Mouse (Mus musculus) macrophage (primary cell): Measurements from ENCODE around the gene Il17ra. TPM values are rescaled to one million over a fixed set of nuclear protein-coding genes. Genes with fewer than 3 reads are reported as not detected.
A peak's percentile ranks its signal among the peaks of the same experiment; 100 is the strongest.

ENCODE experiments used
- H3K27ac ChIP-seq: fragments of 350-480 bp; formaldehyde crosslinking; 2 replicates; pipeline ENCODE4 v1.9.0; 2021
- H3K36me3 ChIP-seq: fragments of 350-480 bp; formaldehyde crosslinking; 2 replicates; pipeline ENCODE4 v1.9.0; 2021; ENCODE audit errors: inconsistent target
- H3K4me3 ChIP-seq: fragments of 350-480 bp; formaldehyde crosslinking; 2 replicates; pipeline ENCODE4 v1.9.0; 2021; ENCODE audit errors: inconsistent target
- H3K79me2 ChIP-seq: fragments of 350-480 bp; formaldehyde crosslinking; 2 replicates; pipeline ENCODE4 v1.9.0; 2021; ENCODE audit errors: inconsistent target
- WGBS: methylation state at CpG from one replicate; pipeline ENCODE4 v1.1.7; 2026; ENCODE audit warnings: inconsistent platforms; ENCODE audit not compliant: missing documents; 5-methylcytosine and 5-hydroxymethylcytosine counted together
- polyA plus RNA-seq: library from polyadenylated mRNA; stranded (reverse); fragments of 250-400 nt; gene quantifications from 3 replicates; pipeline ENCODE4 v1.2.4, GENCODE M21; 2018; ENCODE audit warnings: inconsistent platforms

Il17ra gene
- polyA plus RNA-seq, 1 experiment from 2014 or later = 11.0 TPM

DNA sequence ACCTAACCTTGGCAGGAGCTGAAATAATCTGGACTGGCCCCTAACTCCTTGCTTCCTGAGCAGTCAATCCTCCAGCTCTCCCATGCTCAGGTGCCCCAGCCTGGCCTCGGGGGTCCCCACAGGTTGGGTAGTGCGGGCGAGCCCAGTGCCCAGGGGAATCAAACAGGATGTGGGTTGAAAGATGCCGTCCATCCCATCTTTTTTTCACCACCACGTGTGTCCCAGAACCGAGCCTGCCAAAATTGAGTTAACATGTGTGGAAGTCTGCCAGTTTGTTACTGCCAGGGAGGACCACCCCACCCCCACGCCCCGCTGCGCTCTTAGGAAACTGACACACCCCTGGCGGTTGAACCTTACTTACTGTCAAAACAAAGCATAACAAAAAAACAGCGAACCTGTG lies 837 bp downstream of the Il17ra start:
- WGBS = 0% methylated on average over 8 of the region's 11 CpGs
- Histone ChIP-seq H3K79me2 (peaks cover 44% of the 10 kb centered on the region), H3K36me3 (no peaks in the 10 kb centered on the region), H3K4me3 (peak overlapping the region; percentile 57), H3K27ac (peak overlapping the region; percentile 22; the same call in 1 of the 2 replicates)

DNA sequence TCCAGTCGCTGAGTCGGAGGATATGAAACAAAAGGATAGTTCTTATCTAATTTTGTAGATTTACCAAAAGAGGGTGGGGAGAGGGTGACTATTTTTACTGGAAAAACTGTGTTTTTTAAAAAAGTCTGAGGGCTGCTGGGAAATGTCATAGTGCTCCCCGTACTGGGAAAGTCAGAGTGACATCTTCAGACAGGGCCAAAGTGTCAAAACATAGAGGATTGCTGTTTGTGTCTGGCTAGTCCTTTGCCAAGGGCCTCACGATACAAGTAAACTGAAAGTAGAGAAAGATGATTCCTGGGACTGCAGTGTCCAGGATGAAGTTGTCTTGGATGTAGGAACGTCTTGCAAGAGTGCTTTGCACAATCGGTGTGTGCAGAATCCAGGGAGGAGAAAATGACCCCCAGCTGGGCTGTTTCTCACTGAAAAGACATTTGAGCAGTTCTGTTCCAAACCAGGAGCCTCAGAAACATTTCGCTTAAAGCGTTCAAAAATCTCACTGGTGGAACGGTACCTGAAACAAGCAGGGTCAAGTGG lies 1.4 kb downstream of the Il17ra start:
- Histone ChIP-seq H3K27ac (0 out of 2 replicates have a peak overlapping the region, but pooled peaks have one; percentile 22), H3K79me2 (peaks cover 50% of the 10 kb centered on the region), H3K36me3 (no peaks in the 10 kb centered on the region), H3K4me3 (peak overlapping the region; percentile 57)
- 21% methylated on average over 9 of the region's 9 CpGs for WGBS

- Histone ChIP-seq H3K79me2 (peaks cover 55% of the 10 kb centered on the region), H3K36me3 (no peaks in the 10 kb centered on the region), H3K4me3 (no peak overlapping the region), H3K27ac (no peak overlapping the region)
- WGBS = 44% methylated on average over 4 of the region's 4 CpGs
Measured at GRCm38 (mm10) chr6:120465393-120465792, 2.3 kb downstream of the Il17ra start.

DNA sequence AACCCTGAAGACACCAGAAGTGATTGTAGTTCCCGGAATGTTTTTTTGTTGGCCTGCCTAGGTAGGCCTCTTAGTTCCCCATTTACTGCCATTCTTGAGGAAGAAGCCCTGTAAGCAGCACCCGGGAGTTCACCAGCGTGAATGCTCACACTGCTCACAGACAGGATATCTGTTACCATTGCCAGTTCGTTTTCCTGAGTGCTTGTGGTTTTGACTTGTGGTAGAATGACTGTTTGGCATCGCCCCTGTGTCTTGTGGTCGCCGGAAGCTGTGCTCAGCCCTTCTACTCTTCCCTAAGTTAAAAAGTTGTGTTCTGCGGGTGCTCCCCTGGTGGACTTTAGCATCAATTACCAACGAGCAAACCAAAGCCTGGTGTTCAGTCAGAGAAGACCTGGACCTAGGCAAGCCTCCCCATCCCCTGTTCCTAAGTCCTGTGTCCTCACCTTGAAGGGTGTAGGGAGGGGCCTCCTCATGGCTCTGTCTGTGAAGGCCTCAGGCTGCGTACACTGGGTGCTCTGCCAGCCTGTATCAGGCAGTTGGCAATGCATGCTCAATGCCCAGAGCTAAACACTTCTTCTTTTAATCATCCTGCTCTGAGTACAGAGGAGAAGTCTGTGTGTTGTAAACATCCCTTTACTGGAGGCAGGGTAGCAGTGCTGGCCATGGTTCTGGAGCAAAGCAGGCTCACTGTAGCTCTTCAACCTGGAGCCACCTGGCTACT lies 3.7 kb downstream of the Il17ra start:
- peaks cover 64% of the 10 kb centered on the region for H3K79me2 ChIP-seq
- WGBS = 3% methylated on average over 10 of the region's 10 CpGs
- H3K4me3 ChIP-seq = no peak overlapping the region
- peak overlapping the region; percentile 65 for H3K27ac ChIP-seq
- H3K36me3 ChIP-seq = no peaks in the 10 kb centered on the region

- Histone ChIP-seq H3K36me3 (no peaks in the 10 kb centered on the region), H3K79me2 (peaks cover 76% of the 10 kb centered on the region), H3K27ac (no peak overlapping the region), H3K4me3 (no peak overlapping the region)
- WGBS = 64% methylated on average over 2 of the region's 4 CpGs
Measured at GRCm38 (mm10) chr6:120468259-120468658, 5.2 kb downstream of the Il17ra start.

DNA sequence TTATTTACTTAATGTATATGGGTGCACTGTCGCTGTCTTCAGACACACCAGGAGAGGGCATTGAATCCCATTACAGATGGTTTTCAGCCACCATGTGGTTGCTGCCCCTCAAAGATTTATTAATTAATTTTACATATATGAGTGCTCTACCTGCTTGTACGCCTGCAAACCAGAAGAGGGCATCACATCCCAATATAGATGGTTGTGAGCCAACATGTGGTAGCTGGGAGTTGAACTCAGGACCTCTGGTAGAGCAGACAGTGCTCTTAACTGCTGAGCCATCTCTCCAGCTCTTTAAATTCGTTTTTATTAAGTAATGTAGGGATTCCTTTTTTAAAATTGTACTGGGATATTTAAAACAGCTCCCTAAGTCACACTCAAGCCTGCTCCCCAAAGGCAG lies 6.2 kb downstream of the Il17ra start:
- 66% methylated on average over 3 of the region's 3 CpGs for WGBS
- H3K36me3 ChIP-seq = no peaks in the 10 kb centered on the region
- H3K79me2 ChIP-seq = peaks cover 73% of the 10 kb centered on the region
- H3K27ac ChIP-seq = no peak overlapping the region
- no peak overlapping the region for H3K4me3 ChIP-seq

- Histone ChIP-seq H3K4me3 (no peak overlapping the region), H3K27ac (peak overlapping the region; percentile 65), H3K36me3 (no peaks in the 10 kb centered on the region), H3K79me2 (peaks cover 73% of the 10 kb centered on the region)
Measured at GRCm38 (mm10) chr6:120469770-120470169, 6.7 kb downstream of the Il17ra start.

GRCm38 (mm10) chr6:120470666-120471065 lies 7.6 kb downstream of the Il17ra start:
- peak overlapping the region; percentile 65 for H3K27ac ChIP-seq
- peaks cover 5% of the 10 kb centered on the region; the same call in 1 of the 2 replicates for H3K36me3 ChIP-seq
- H3K79me2 ChIP-seq = peaks cover 71% of the 10 kb centered on the region
- 0% methylated on average over 1 of the region's 1 CpGs for WGBS
- no peak overlapping the region for H3K4me3 ChIP-seq

DNA sequence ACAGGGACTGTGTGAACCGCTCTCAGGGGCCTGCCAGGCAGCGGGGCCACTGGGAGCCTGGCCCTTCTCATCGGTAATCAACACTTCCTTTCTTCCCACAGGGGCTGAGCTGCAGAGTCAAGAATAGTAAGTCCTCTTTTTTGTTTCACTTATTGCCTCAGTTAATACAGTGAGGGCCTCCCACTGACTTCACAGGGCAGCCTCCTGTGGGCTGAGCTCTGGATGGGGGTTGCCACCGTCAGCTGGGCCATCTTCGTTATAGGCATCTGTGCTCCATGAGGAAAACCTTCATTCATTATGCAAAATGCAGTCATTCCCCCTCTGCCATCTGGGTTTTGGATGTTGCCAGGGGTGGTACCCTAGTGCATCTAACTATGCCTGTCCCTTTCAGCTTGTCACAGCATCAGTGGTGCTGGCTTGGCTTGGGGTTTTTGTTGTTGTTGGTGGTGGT lies 9.0 kb downstream of the Il17ra start:
- 7% methylated on average over 5 of the region's 5 CpGs for WGBS
- peaks cover 66% of the 10 kb centered on the region for H3K79me2 ChIP-seq
- H3K4me3 ChIP-seq = no peak overlapping the region
- peaks cover 17% of the 10 kb centered on the region for H3K36me3 ChIP-seq
- peak overlapping the region; percentile 65 for H3K27ac ChIP-seq

- 49% methylated on average over 8 of the region's 8 CpGs for WGBS
- H3K27ac ChIP-seq = peak overlapping the region; percentile 65
Measured at GRCm38 (mm10) chr6:120472455-120473140, 9.6 kb downstream of the Il17ra start.

DNA sequence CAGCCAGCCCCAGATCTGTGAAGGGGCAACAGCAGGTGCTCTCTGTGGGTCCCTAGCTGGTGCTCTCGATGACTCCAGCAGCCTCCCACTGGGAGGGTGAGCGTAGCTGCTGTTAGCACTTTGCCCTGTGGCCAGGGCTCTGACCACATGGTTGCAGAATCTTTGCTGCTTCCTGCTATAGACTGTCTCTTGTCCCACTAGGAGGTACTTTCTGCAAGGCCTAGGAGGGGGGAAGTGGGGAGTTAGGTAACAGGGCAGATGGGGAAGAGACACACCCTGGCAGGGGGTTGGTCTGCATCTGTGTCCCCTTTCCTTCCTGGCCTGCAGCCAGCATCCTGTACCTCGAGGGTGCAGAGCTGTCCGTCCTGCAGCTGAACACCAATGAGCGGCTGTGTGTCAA lies 10.4 kb downstream of the Il17ra start:
- Histone ChIP-seq H3K27ac (peak overlapping the region; percentile 65), H3K4me3 (no peak overlapping the region), H3K79me2 (peaks cover 53% of the 10 kb centered on the region), H3K36me3 (peaks cover 30% of the 10 kb centered on the region)
- WGBS = 9% methylated on average over 5 of the region's 5 CpGs

More at GRCm38 (mm10) chr6:120472455-120473140, 9.6 kb downstream of the Il17ra start:
- peaks cover 23% of the 10 kb centered on the region for H3K36me3 ChIP-seq
- H3K4me3 ChIP-seq = no peak overlapping the region
- peaks cover 61% of the 10 kb centered on the region for H3K79me2 ChIP-seq

GRCm38 (mm10) chr6:120475288-120475687 lies 12.2 kb downstream of the Il17ra start:
- Histone ChIP-seq H3K36me3 (peaks cover 30% of the 10 kb centered on the region), H3K79me2 (peaks cover 37% of the 10 kb centered on the region; the same call in 1 of the 2 replicates)
- WGBS = 99% methylated on average over 8 of the region's 8 CpGs

DNA sequence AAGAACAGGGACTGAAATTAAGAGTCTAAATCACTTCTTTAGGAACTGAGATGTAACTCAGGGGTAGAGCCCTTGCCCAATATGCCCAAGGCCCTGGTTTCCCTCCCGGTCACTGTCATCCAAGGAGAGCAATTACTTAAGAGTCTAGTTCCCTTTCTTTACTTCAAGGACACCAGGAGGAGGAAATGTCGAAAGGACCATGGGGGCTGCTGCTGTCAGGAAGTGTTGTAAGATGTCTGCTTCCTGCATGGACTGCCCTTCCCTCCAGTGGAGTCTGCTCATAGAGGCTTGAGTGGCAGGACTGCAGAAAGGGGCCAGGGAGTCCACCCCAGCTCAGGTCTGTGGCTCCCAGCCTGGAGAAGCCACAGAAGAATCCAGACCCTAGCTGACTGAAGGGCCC lies 16.3 kb downstream of the Il17ra start:
- peaks cover 20% of the 10 kb centered on the region; the same call in 1 of the 2 replicates for H3K79me2 ChIP-seq
- WGBS = 0% methylated on average over 2 of the region's 2 CpGs
- H3K4me3 ChIP-seq = no peak overlapping the region
- H3K27ac ChIP-seq = peak overlapping the region; percentile 65
- H3K36me3 ChIP-seq = peaks cover 44% of the 10 kb centered on the region

More at GRCm38 (mm10) chr6:120475288-120475687, 12.2 kb downstream of the Il17ra start:
- Histone ChIP-seq H3K4me3 (no peak overlapping the region), H3K27ac (no peak overlapping the region)

DNA sequence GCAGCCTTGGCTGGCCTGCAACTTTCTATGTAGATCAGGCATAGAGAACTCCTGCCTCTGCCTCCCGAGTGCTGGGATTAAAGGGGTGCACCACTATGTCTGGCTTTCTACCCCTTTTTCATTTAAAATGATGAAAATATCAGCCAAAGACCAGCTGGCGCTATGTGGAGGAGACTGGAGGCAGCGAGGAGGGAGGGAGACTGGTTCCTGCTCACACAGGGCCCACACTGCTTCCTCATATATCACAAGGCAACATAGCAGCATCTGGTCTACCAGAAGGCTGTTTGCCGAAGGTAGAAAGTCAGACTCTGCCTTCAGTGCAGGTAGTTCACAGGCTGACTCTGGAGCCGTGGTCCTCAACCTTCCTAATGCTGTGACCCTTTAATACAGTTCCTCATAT lies 17.3 kb downstream of the Il17ra start:
- Histone ChIP-seq H3K36me3 (peaks cover 43% of the 10 kb centered on the region), H3K79me2 (peaks cover 10% of the 10 kb centered on the region; the same call in 1 of the 2 replicates), H3K4me3 (no peak overlapping the region), H3K27ac (peak overlapping the region; percentile 65; the same call in 1 of the 2 replicates)
- 85% methylated on average over 5 of the region's 5 CpGs for WGBS

GRCm38 (mm10) chr6:120481538-120481937 lies 18.5 kb downstream of the Il17ra start:
- Histone ChIP-seq H3K36me3 (peaks cover 32% of the 10 kb centered on the region), H3K27ac (no peak overlapping the region), H3K4me3 (no peak overlapping the region), H3K79me2 (peaks cover 9% of the 10 kb centered on the region; the same call in 1 of the 2 replicates)
- WGBS = 93% methylated on average over 5 of the region's 6 CpGs
